Mouse (Mus musculus) embryonic facial prominence, embryonic 15.5 days (tissue): Measurements from ENCODE around the gene Fyn. TPM values are rescaled to one million over a fixed set of nuclear protein-coding genes. Genes with fewer than 3 reads are reported as not detected.

Experiments
- ATAC-seq: fragments of 200-750 bp; cut with Nextera tagmentation; 2 replicates; pipeline ENCODE4 v1.8.0; 2017; ENCODE audit warnings: low read depth, moderate TSS enrichment; ENCODE audit not compliant: insufficient number of reproducible peaks, low FRiP score, low TSS enrichment
- H3K27ac ChIP-seq: fragments of 300-500 bp; sonication (generic); replicated peaks from 2 replicates; pipeline ENCODE4 v1.5.1; 2015; ENCODE audit warnings: mild to moderate bottlenecking, inconsistent platforms
- H3K27me3 ChIP-seq: fragments of 300-500 bp; sonication (generic); 2 replicates; pipeline ENCODE4 v1.6.1; 2015; ENCODE audit warnings: inconsistent platforms
- H3K36me3 ChIP-seq: fragments of 300-500 bp; sonication (generic); 2 replicates; pipeline ENCODE4 v1.6.1; 2015; ENCODE audit warnings: mild to moderate bottlenecking, inconsistent platforms
- H3K4me1 ChIP-seq: fragments of 300-500 bp; sonication (generic); 2 replicates; pipeline ENCODE4 v1.6.1; 2015; ENCODE audit warnings: inconsistent platforms
- H3K4me2 ChIP-seq: fragments of 300-500 bp; sonication (generic); replicated peaks from 2 replicates; pipeline ENCODE4 v1.6.1; 2015; ENCODE audit warnings: mild to moderate bottlenecking, inconsistent platforms
- H3K4me3 ChIP-seq: fragments of 300-500 bp; sonication (generic); replicated peaks from 2 replicates; pipeline ENCODE4 v1.5.1; 2015; ENCODE audit warnings: mild to moderate bottlenecking, inconsistent platforms
- H3K9ac ChIP-seq: fragments of 300-500 bp; sonication (generic); 2 replicates; pipeline ENCODE4 v1.6.1; 2015; ENCODE audit warnings: inconsistent platforms
- H3K9me3 ChIP-seq: fragments of 300-500 bp; sonication (generic); replicated peaks from 2 replicates; pipeline ENCODE4 v1.6.1; 2016; ENCODE audit warnings: inconsistent platforms
- WGBS: fragments of 180-500 bp; shearing (Covaris S2); methylation state at CpG from one replicate; pipeline ENCODE4 v1.1.7; 2015; 5-methylcytosine and 5-hydroxymethylcytosine counted together
- polyA plus RNA-seq: library from polyadenylated mRNA; unstranded; fragments of >200 nt; fragmentation: Nextera tagmentation; extraction: Ambion mirVana; gene quantifications from 2 replicates; pipeline ENCODE4 v1.2.1, GENCODE M21; 2015

Gene Fyn
- polyA plus RNA-seq, 1 experiment from 2014 or later = 42.8 TPM

DNA sequence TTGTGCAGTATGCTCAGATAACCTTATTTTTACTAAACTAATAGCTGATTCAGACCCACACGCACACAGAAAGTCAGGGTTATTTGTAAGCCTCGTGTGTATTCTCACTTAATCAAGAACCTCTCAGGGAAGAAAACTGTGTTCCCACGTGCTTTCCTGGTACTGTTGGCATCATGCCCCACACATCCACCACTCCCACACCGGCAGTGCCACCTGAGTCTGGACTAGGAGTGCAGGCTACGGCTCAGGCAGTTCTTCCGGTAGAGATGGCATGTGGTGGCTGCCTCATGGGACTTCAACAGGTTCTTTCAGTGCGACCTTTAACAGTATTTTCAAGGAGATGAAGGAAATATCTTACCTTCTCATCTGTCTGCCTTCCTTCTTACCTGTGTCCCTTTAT, 104.3 kb downstream of the Fyn start:
- Histone ChIP-seq H3K4me2 (no peak overlapping the region), H3K9me3 (no peaks in the 10 kb centered on the region), H3K27me3 (no peaks in the 10 kb centered on the region), H3K4me1 (peaks cover 27% of the 10 kb centered on the region), H3K27ac (no peak overlapping the region), H3K36me3 (no peaks in the 10 kb centered on the region), H3K4me3 (no peak overlapping the region), H3K9ac (no peak overlapping the region)
- 70% methylated on average over 7 of the region's 7 CpGs for WGBS
- no peak for ATAC-seq

DNA sequence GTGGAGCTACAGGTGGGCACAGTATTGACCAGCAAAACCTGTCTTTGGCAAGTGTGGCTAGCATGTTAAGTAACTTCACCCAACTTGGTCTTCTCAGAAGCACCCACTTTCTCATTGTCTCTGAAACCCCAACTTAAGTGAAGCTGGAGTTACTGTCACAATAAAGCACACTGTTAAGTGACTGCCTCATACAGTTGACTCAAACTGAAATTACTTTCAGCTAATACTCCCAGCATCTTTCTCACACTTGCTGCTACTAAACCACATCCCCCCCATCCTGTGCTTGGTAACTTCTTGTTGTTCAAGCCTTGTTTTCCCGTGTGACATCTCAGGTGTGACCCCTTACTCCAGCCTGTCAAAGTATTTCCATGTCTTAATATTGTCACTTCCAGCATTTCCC, 110.7 kb downstream of the Fyn start:
- 81% methylated on average over 1 of the region's 1 CpGs for WGBS
- Histone ChIP-seq H3K27me3 (no peaks in the 10 kb centered on the region), H3K36me3 (no peaks in the 10 kb centered on the region), H3K4me3 (no peak overlapping the region), H3K4me1 (peaks cover 4% of the 10 kb centered on the region), H3K9me3 (no peaks in the 10 kb centered on the region; the same call in 1 of the 2 replicates), H3K27ac (no peak overlapping the region), H3K9ac (no peak overlapping the region), H3K4me2 (no peak overlapping the region)
- ATAC-seq = no peak

DNA sequence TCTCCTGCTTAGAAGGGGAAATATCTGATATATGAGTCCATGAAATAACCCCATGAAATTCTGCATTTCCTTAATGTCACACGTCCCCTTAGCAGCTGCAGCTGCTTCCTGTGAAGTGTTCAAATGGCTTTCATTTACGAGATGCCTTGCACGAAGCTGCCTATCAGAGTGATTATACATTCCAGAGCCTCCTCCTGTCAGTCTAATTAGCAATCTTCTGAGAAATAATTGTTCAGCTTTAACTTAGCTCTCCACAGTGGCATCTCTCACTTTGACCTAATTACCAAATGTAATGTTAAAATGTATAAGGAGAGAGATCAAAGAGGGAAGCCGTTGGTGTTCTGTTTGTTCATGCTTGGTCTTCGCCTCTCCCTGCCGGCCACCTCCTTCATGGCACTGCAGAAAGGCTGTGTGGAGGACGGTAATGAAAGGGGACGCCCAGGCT, 115.7 kb downstream of the Fyn start:
- no peak for ATAC-seq
- Histone ChIP-seq H3K27ac (peak overlapping the region; percentile 68), H3K4me1 (peaks cover 40% of the 10 kb centered on the region), H3K4me3 (no peak overlapping the region), H3K4me2 (no peak overlapping the region), H3K27me3 (no peaks in the 10 kb centered on the region), H3K9ac (no peak overlapping the region), H3K36me3 (no peaks in the 10 kb centered on the region), H3K9me3 (no peaks in the 10 kb centered on the region; the same call in 1 of the 2 replicates)
- 16% methylated on average over 8 of the region's 8 CpGs for WGBS

DNA sequence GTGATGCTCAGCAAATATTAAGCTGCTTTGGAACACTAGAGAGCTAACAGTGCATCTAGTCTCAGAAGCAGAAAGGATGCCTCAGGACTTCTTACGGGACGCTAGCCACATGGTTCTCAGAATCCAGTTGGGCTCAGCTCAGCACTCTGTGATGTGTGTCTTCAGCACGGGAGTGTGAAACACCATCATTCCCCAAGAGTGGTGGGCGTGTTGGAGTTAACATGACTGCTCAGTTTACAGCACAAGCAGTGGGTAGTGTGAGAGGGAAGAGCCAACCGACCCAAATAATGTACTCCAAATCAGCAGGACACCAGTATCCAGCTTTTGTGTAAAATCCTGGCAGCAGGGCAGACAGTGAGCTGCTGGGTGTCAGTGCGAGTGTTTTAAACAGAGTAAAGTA, 116.2 kb downstream of the Fyn start:
- 26% methylated on average over 6 of the region's 6 CpGs for WGBS
- Histone ChIP-seq H3K36me3 (no peaks in the 10 kb centered on the region), H3K27me3 (no peaks in the 10 kb centered on the region), H3K4me3 (no peak overlapping the region), H3K27ac (peak overlapping the region; percentile 68), H3K4me1 (peaks cover 40% of the 10 kb centered on the region), H3K9me3 (no peaks in the 10 kb centered on the region; the same call in 1 of the 2 replicates), H3K9ac (no peak overlapping the region), H3K4me2 (no peak overlapping the region)
- ATAC-seq = no peak

DNA sequence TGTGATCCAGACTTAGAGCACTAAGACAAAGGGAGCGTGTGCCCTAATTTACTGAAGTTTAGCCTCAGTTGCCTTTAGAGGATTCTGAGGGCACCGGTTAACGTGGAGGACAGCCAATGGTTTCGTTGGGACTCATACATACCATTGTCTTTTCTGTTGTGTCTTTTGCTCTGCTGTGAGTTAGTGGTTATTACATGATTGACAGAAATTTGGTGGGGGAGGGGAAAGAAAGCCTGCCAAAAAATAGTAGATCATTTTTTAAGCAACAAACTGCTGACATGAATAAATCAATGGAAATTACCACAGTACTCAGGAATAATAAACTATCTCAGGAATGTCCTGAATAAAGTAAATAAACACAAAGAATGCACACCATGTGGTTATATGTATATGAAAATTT, 117.3 kb downstream of the Fyn start:
- H3K27ac ChIP-seq = 0 out of 2 replicates have a peak overlapping the region, but pooled peaks have one; percentile 22
- H3K27me3 ChIP-seq = no peaks in the 10 kb centered on the region
- H3K9ac ChIP-seq = no peak overlapping the region
- no peaks in the 10 kb centered on the region for H3K36me3 ChIP-seq
- H3K4me2 ChIP-seq = no peak overlapping the region
- WGBS = 46% methylated on average over 4 of the region's 4 CpGs
- no peak overlapping the region for H3K4me3 ChIP-seq
- H3K4me1 ChIP-seq = peaks cover 40% of the 10 kb centered on the region
- ATAC-seq = no peak
- no peaks in the 10 kb centered on the region; the same call in 1 of the 2 replicates for H3K9me3 ChIP-seq

DNA sequence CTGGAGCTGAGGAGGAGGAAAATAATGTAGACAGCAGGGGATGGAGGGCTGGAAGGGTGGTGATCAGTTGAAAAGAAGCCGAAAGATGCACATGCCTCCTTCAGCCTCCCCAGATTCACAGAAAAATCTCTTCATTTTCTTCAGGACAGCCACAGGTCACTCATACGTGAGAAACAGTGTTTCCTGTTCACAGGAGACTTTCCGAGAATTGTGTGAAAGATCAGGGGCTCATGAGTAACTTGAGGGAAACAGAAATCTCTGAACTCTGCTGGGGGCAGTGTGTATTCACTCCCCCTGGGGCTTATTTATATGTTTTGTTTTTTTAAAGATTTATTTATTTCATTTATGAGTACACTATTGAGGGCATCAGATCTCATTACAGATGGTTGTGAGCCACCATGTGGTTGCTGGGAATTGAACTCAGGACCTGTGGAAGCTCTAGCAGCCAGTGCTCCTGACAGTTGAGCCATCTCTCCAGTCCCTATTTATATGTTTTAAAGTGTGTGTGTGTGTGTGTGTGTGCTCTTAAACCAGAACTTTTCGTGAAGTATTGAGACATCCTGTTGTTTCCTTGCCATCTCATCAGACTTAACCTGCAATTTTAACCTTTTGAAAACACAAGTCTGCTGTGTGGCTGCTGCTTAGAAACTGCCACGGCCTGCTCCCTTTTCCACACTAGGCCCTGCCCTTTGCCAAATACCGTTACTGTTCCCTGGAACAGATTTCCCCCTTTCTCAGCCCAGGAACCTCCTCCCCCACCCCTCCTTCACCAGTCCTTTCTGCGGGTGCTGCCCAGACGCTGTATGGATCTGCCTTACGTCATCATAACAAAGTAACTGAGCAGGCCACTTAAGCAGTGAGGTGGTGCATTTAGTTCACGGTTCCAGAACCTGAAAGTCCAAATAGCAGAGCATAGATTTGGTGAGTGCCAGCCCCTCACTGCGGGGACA, 118.1 kb downstream of the Fyn start:
- no peak overlapping the region for H3K9ac ChIP-seq
- 0 out of 2 replicates have a peak, but pooled peaks have one; percentile 16 for ATAC-seq

DNA sequence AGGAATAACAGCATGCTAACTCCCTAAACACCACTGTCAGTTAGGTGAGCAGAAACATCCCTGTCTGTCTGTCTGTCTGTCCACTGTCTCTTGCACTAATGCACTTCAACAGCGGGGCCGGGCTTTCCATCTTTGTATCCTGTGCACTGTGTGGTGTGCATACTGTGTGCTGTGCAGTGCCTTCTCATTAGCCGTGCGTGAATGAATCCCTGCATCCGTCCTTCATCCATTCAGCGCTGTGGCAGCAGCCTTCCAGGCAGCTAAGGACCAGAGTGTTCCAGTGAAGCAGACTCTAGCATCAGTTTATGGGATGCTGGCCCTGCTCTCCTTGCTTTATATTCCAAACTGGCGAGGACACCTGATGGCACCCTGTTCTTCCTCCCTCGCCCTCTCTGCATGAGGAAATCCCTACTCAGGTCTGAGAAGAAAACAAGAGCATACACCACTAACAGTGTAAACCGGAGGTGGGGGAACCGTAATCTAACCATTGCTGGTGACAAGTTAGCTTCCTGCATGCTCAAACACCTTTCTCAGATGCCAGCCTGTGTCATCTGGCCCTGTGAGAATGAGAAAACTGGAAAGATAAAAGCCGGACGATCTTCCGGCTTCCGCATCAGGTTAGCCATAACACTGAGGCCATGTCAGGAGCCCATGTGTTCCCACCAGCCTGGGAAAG, 119.2 kb downstream of the Fyn start:
- WGBS = 86% methylated on average over 14 of the region's 14 CpGs

More for the DNA sequence above, 118.1 kb downstream of the Fyn start:
- no peaks in the 10 kb centered on the region for H3K27me3 ChIP-seq
- WGBS = 38% methylated on average over 11 of the region's 11 CpGs
- H3K4me2 ChIP-seq = no peak overlapping the region
- H3K9me3 ChIP-seq = no peaks in the 10 kb centered on the region; the same call in 1 of the 2 replicates
- H3K4me1 ChIP-seq = peaks cover 40% of the 10 kb centered on the region
- H3K27ac ChIP-seq = peak overlapping the region; percentile 51; the same call in 1 of the 2 replicates
- no peak overlapping the region for H3K4me3 ChIP-seq
- no peaks in the 10 kb centered on the region for H3K36me3 ChIP-seq

DNA sequence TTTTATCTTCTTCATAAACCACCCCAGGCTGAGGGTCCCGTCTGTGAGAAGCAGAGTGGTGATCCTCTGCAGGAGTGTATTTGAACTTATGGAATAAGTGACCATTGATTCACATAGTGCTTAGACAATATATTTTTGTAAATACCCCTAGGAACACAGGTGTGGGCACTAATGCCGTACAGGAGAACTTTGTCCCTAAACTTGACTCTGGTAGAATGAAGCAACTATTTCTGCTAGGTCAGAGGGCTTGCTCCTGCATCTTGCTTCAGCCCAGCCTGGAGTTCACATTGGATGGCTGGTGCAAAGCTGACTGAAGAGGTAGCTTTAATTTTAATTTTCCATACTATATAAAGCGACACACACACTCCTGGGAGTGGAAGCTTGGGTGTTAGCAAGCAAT, 119.9 kb downstream of the Fyn start:
- Histone ChIP-seq H3K27me3 (no peaks in the 10 kb centered on the region), H3K4me1 (peaks cover 40% of the 10 kb centered on the region), H3K4me3 (no peak overlapping the region)

More for the DNA sequence above, 119.2 kb downstream of the Fyn start:
- H3K4me3 ChIP-seq = no peak overlapping the region
- no peaks in the 10 kb centered on the region for H3K36me3 ChIP-seq
- no peak overlapping the region for H3K9ac ChIP-seq
- H3K9me3 ChIP-seq = no peaks in the 10 kb centered on the region; the same call in 1 of the 2 replicates
- peaks cover 40% of the 10 kb centered on the region for H3K4me1 ChIP-seq
- peak overlapping the region; percentile 51; the same call in 1 of the 2 replicates for H3K27ac ChIP-seq
- no peak for ATAC-seq
- no peak overlapping the region for H3K4me2 ChIP-seq
- no peaks in the 10 kb centered on the region for H3K27me3 ChIP-seq

DNA sequence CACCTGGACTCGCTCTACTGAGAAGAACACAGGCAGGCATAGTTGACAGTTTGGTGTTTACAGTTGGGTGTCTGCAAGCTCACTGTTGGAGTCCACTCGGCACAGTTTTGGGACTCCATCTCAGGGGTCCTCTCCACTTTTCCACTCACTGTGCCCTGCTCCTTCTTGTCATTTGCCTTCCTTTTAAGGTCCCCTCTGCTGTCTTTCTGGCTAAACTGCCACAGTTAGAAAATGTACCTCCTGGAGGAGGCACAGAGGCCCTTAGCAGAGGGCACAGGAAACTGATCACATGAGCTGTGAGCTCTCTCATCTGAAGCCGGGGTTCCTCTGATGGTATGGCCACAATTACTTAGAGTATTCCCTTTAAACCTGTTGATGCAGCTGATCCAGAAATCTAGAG, 120.3 kb downstream of the Fyn start:
- WGBS = 72% methylated on average over 3 of the region's 3 CpGs
- no peak for ATAC-seq

More for the DNA sequence above, 119.9 kb downstream of the Fyn start:
- H3K4me2 ChIP-seq = no peak overlapping the region
- no peaks in the 10 kb centered on the region for H3K36me3 ChIP-seq
- no peak overlapping the region for H3K9ac ChIP-seq
- no peak overlapping the region for H3K27ac ChIP-seq
- ATAC-seq = no peak
- H3K9me3 ChIP-seq = no peaks in the 10 kb centered on the region
- WGBS = 71% methylated on average over 3 of the region's 3 CpGs

DNA sequence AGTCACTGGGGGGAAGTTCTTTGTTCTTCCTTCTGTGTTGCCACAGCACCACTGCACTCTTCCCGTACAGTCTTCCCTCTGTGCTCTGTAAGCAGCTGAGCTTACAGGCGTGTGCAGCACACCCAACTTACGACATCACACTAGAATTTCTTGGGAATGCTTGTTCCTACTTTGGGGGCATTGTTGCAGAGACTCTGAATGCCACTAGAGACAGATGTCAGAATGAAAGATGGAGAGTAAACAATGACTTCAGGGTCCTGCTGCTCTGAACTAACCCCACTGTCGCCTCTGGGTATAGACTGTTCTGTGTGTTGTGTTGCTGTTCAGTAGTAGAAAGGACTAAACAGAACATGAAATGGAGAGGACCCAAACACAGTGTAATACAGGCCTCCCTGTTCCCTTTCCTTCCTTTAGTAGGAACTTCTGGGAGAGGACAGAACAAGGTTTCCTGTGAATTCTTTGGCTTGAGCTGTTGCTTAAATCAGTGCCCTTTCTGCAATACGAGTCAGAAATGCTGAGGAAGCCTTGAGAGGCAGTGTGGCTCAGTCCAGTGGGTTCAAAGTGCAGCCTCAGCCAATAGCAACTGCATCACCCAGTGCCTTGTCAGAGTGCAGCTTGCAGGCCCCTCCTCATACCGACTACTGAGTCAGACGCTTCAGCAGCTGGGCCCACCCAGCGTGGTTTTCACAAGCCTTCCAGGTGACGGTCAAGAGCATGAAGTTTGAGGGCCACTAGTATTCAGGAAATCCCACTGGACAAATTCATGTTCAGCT, 121.9 kb downstream of the Fyn start:
- WGBS = 76% methylated on average over 9 of the region's 9 CpGs
- no peak overlapping the region for H3K4me3 ChIP-seq
- no peak overlapping the region for H3K9ac ChIP-seq
- 0 out of 2 replicates have a peak overlapping the region, but pooled peaks have one; percentile 5 for H3K27ac ChIP-seq
- 0 out of 2 replicates have a peak, but pooled peaks cover 3% of the 10 kb centered on the region for H3K36me3 ChIP-seq
- peaks cover 24% of the 10 kb centered on the region for H3K4me1 ChIP-seq
- H3K27me3 ChIP-seq = no peaks in the 10 kb centered on the region
- ATAC-seq = no peak
- no peaks in the 10 kb centered on the region for H3K9me3 ChIP-seq
- H3K4me2 ChIP-seq = no peak overlapping the region

More for the DNA sequence above, 120.3 kb downstream of the Fyn start:
- H3K4me1 ChIP-seq = peaks cover 40% of the 10 kb centered on the region
- no peaks in the 10 kb centered on the region for H3K36me3 ChIP-seq
- H3K27me3 ChIP-seq = no peaks in the 10 kb centered on the region
- H3K9me3 ChIP-seq = no peaks in the 10 kb centered on the region
- no peak overlapping the region for H3K27ac ChIP-seq
- no peak overlapping the region for H3K9ac ChIP-seq
- H3K4me3 ChIP-seq = no peak overlapping the region
- H3K4me2 ChIP-seq = no peak overlapping the region
